Mouse (Mus musculus) lung, adult 2 months (tissue): Measurements from ENCODE around the gene H2al2a. TPM values are rescaled to one million over a fixed set of nuclear protein-coding genes. Genes with fewer than 3 reads are reported as not detected.
A peak's percentile ranks its signal among the peaks of the same experiment; 100 is the strongest.

Experiments used
- DNase-seq: peaks from one replicate; pipeline ENCODE4 v3.0.0; 2022
- H3K4me1 ChIP-seq: fragments of 200-500 bp; 2 replicates; pipeline ENCODE4 v1.6.1; 2011; ENCODE audit warnings: low read length; ENCODE audit not compliant: control insufficient read depth, insufficient read depth
- H3K4me3 ChIP-seq: fragments of 200-500 bp; replicated peaks from 2 replicates; pipeline ENCODE3; 2011; ENCODE audit warnings: low read depth, mild to moderate bottlenecking, control low read depth, low read length; ENCODE audit errors: extremely low read depth
- CTCF ChIP-seq: fragments of 200-500 bp; IDR thresholded peaks from 2 replicates; pipeline ENCODE4 v1.5.1; 2011; ENCODE audit warnings: mild to moderate bottlenecking, low read length, control low read depth; ENCODE audit not compliant: insufficient read depth
- POLR2A ChIP-seq: fragments of 200-500 bp; IDR thresholded peaks from 2 replicates; pipeline ENCODE4 v1.6.1; 2011; ENCODE audit warnings: low read depth, mild to moderate bottlenecking, control low read depth, low read length, borderline replicate concordance; ENCODE audit errors: extremely low read depth
- WGBS: fragments of 180-500 bp; shearing (Covaris S2); methylation state at CpG from one replicate; pipeline ENCODE4 v1.1.7; 2018; 5-methylcytosine and 5-hydroxymethylcytosine counted together
- polyA plus RNA-seq: library from polyadenylated mRNA; depleted of rRNA; stranded (reverse); fragments of >200 nt; gene quantifications from 2 replicates; pipeline ENCODE4 v1.2.3, GENCODE M21; 2012

Gene H2al2a
- polyA plus RNA-seq, 1 experiment = not detected

GRCm38 (mm10) chr2:18034371-18035250, 37.9 kb upstream of the H2al2a start:
- H3K4me3 ChIP-seq = no peak overlapping the region
- WGBS = 94% methylated on average over 10 of the region's 10 CpGs
- H3K4me1 ChIP-seq = peaks cover 7% of the 10 kb centered on the region
- no peak for DNase-seq
- no peak for TF ChIP-seq CTCF
- TF ChIP-seq POLR2A = no peak

- WGBS = 91% methylated on average over 10 of the region's 10 CpGs
- Histone ChIP-seq H3K4me1 (peaks cover 7% of the 10 kb centered on the region), H3K4me3 (no peak overlapping the region)
- no peak for DNase-seq
- TF ChIP-seq POLR2A (no peak), CTCF (no peak)
These were observed 36.7 kb upstream of the H2al2a start for GRCm38 (mm10) chr2:18033166-18034108.

- Histone ChIP-seq H3K4me3 (no peak overlapping the region), H3K4me1 (peaks cover 7% of the 10 kb centered on the region)
- WGBS = 91% methylated on average over 5 of the region's 5 CpGs
- TF ChIP-seq CTCF (no peak), POLR2A (no peak)
- no peak for DNase-seq
These were observed 35.8 kb upstream of the H2al2a start for GRCm38 (mm10) chr2:18032538-18032895.

GRCm38 (mm10) chr2:18031831-18032537, 35.2 kb upstream of the H2al2a start:
- TF ChIP-seq CTCF (no peak), POLR2A (no peak)
- 19% methylated on average over 34 of the region's 34 CpGs for WGBS
- Histone ChIP-seq H3K4me3 (peak overlapping the region; percentile 52), H3K4me1 (peaks cover 7% of the 10 kb centered on the region)
- no peak for DNase-seq

- Histone ChIP-seq H3K4me3 (peak overlapping the region; percentile 52), H3K4me1 (peaks cover 7% of the 10 kb centered on the region)
- no peak for TF ChIP-seq CTCF
- TF ChIP-seq POLR2A = no peak
- no peak for DNase-seq
- WGBS = 26% methylated on average over 26 of the region's 26 CpGs
These were observed 34.6 kb upstream of the H2al2a start for GRCm38 (mm10) chr2:18031271-18031821.

GRCm38 (mm10) chr2:18030581-18030980, 33.8 kb upstream of the H2al2a start:
- DNase-seq = no peak
- no peak for TF ChIP-seq POLR2A
- TF ChIP-seq CTCF = no peak
- H3K4me3 ChIP-seq = no peak overlapping the region
- WGBS = 81% methylated on average over 8 of the region's 8 CpGs
- H3K4me1 ChIP-seq = peaks cover 9% of the 10 kb centered on the region

- no peak overlapping the region for H3K4me3 ChIP-seq
- TF ChIP-seq CTCF = no peak
- TF ChIP-seq POLR2A = no peak
- over 99% methylated on average over 7 of the region's 7 CpGs for WGBS
- peaks cover 10% of the 10 kb centered on the region for H3K4me1 ChIP-seq
- DNase-seq = no peak
These were observed 32.9 kb upstream of the H2al2a start for GRCm38 (mm10) chr2:18029656-18030055.

GRCm38 (mm10) chr2:18028140-18029021, 31.6 kb upstream of the H2al2a start:
- TF ChIP-seq CTCF (no peak), POLR2A (peak; percentile 70; the same call in 1 of the 2 replicates)

More at GRCm38 (mm10) chr2:18028140-18029021, 31.6 kb upstream of the H2al2a start:
- peak; percentile 97 for DNase-seq
- Histone ChIP-seq H3K4me1 (peaks cover 10% of the 10 kb centered on the region), H3K4me3 (peak overlapping the region; percentile 77)
- WGBS = under 1% methylated on average over 61 of the region's 61 CpGs
